Mouse (Mus musculus) thymus, postnatal 0 days (tissue): Measurements from ENCODE around the gene Anks3. TPM values are rescaled to one million over a fixed set of nuclear protein-coding genes. Genes with fewer than 3 reads are reported as not detected.

Experiments used
- DNase-seq: peaks from one replicate; pipeline ENCODE4 v3.0.0-alpha.2; 2015; ENCODE audit warnings: low spot score
- polyA plus RNA-seq: library from polyadenylated mRNA; unstranded; fragments of >200 nt; fragmentation: Nextera tagmentation; extraction: Ambion mirVana; gene quantifications from 2 replicates; pipeline ENCODE4 v1.2.1, GENCODE M21; 2015

The Anks3 gene
- polyA plus RNA-seq, 1 experiment from 2014 or later, result 50.3 TPM

- no peak for DNase-seq
Measured at GRCm38 (mm10) chr16:4901167-4901566, 62.8 kb downstream of the Anks3 start.

- DNase-seq, result no peak
Measured at GRCm38 (mm10) chr16:4899711-4900110, 64.3 kb downstream of the Anks3 start.

DNA sequence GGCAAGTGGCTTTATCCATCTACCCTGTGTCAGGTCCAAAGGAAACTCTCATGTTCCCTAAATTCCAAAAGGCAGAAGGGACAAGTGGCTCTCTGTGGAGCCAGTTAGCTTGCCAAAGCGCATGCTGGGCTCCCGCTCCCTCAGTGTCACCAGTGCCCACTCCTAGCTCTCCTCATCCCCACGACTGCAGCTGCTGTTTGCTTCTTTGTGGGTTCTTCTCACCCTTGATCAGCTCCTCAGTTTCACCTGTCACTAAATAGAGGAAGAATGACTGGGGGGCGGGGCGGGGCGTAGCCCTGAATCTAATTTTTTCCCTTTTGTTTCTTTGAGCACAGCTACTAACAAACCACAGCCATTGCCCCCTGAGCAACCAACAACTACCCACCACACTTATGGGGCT lies 65.1 kb downstream of the Anks3 start:
- peak; percentile 56 for DNase-seq

- no peak for DNase-seq
Measured at GRCm38 (mm10) chr16:4897146-4897730, 66.8 kb downstream of the Anks3 start.

GRCm38 (mm10) chr16:4896249-4897027 lies 67.6 kb downstream of the Anks3 start:
- no peak for DNase-seq

- no peak for DNase-seq
Measured at GRCm38 (mm10) chr16:4894201-4894908, 69.7 kb downstream of the Anks3 start.

- DNase-seq, result no peak
Measured at GRCm38 (mm10) chr16:4892171-4892570, 71.8 kb downstream of the Anks3 start.

Other genes starting within 250 kb of the Anks3 start
- gene Nmral1, start 244.8 kb downstream of the Anks3 start, polyA plus RNA-seq, result 40.4 and 43.0 TPM in 2 replicates
- gene Hmox2, start 237.8 kb downstream of the Anks3 start, polyA plus RNA-seq, result 125 and 127 TPM in 2 replicates
- gene Cdip1, start 173.9 kb downstream of the Anks3 start, polyA plus RNA-seq, result 51.2 and 57.0 TPM in 2 replicates
- gene 4930562C15Rik, start 128.8 kb downstream of the Anks3 start, polyA plus RNA-seq, result 0.31 TPM in 1 of 2 replicates, not detected in the other
- 57.5 and 62.3 TPM in 2 replicates for gene Ubald1, start 83.9 kb downstream of the Anks3 start, polyA plus RNA-seq
- gene Mgrn1, start 78.0 kb downstream of the Anks3 start, polyA plus RNA-seq, result 31.1 and 31.7 TPM in 2 replicates
- 150 and 151 TPM in 2 replicates for gene Nudt16l1, start 25.4 kb downstream of the Anks3 start, polyA plus RNA-seq
- 0.05 and 0.14 TPM in 2 replicates for gene Sept12, start 33.6 kb upstream of the Anks3 start, polyA plus RNA-seq
- gene Smim22, start 43.1 kb upstream of the Anks3 start, polyA plus RNA-seq, result 6.4 and 11.7 TPM in 2 replicates
- 35.1 TPM in 2 replicates for gene Rogdi, start 49.3 kb upstream of the Anks3 start, polyA plus RNA-seq
- gene Glyr1, start 85.7 kb upstream of the Anks3 start, polyA plus RNA-seq, result 109 and 110 TPM in 2 replicates
- gene Ubn1, start 85.9 kb upstream of the Anks3 start, polyA plus RNA-seq, result 25.5 and 33.0 TPM in 2 replicates
- 0.49 and 1.0 TPM in 2 replicates for gene Ppl, start 168.2 kb upstream of the Anks3 start, polyA plus RNA-seq
- gene Sec14l5, start 182.9 kb upstream of the Anks3 start, polyA plus RNA-seq, result 0.41 and 0.42 TPM in 2 replicates
- gene Nagpa, start 239.8 kb upstream of the Anks3 start, polyA plus RNA-seq, result 16.3 and 18.0 TPM in 2 replicates